Mouse (Mus musculus) hindbrain, embryonic 12.5 days (tissue): ENCODE measurements at regions not wholly inside any gene's neighbourhood (a gene's known extent, or its start where the extent isn't known, plus 50 kb on each side); places are given as distances from the start of the nearest gene placed in this dataset.
"Not testable (repeated sequence)": the region's sequence is repeated elsewhere in the genome, so short reads cannot be mapped to it uniquely, and the experiment has no call there.

Experiments
- ATAC-seq: fragments of 200-750 bp; cut with Nextera tagmentation; 2 replicates; pipeline ENCODE4 v1.8.0; 2017; ENCODE audit warnings: moderate TSS enrichment; ENCODE audit not compliant: low FRiP score
- H3K27ac ChIP-seq: fragments of 300-500 bp; sonication (generic); 2 replicates; pipeline ENCODE4 v1.5.1; 2016; ENCODE audit warnings: mild to moderate bottlenecking
- H3K27me3 ChIP-seq: fragments of 300-500 bp; sonication (generic); 2 replicates; pipeline ENCODE4 v1.6.1; 2016; ENCODE audit warnings: mild to moderate bottlenecking
- H3K36me3 ChIP-seq: fragments of 300-500 bp; sonication (generic); 2 replicates; pipeline ENCODE4 v1.6.1; 2016; ENCODE audit warnings: mild to moderate bottlenecking
- H3K4me1 ChIP-seq: fragments of 300-500 bp; sonication (generic); 2 replicates; pipeline ENCODE4 v1.6.1; 2016
- H3K4me2 ChIP-seq: fragments of 300-500 bp; sonication (generic); replicated peaks from 2 replicates; pipeline ENCODE4 v1.6.1; 2016; ENCODE audit warnings: mild to moderate bottlenecking
- H3K4me3 ChIP-seq: fragments of 300-500 bp; sonication (generic); 2 replicates; pipeline ENCODE4 v1.5.1; 2016; ENCODE audit warnings: mild to moderate bottlenecking
- H3K9ac ChIP-seq: fragments of 300-500 bp; sonication (generic); 2 replicates; pipeline ENCODE4 v1.6.1; 2016; ENCODE audit warnings: mild to moderate bottlenecking, moderate library complexity
- H3K9me3 ChIP-seq: fragments of 300-500 bp; sonication (generic); replicated peaks from 2 replicates; pipeline ENCODE4 v1.6.1; 2016; ENCODE audit warnings: mild to moderate bottlenecking
- WGBS: fragments of 180-500 bp; shearing (Covaris S2); methylation state at CpG from one replicate; pipeline ENCODE4 v1.1.7; 2016; 5-methylcytosine and 5-hydroxymethylcytosine counted together

- H3K9me3 ChIP-seq = no peaks in the 10 kb centered on the region
- no peak overlapping the region for H3K4me2 ChIP-seq
- H3K27ac ChIP-seq = no peak overlapping the region
- H3K36me3 ChIP-seq = no peaks in the 10 kb centered on the region
- ATAC-seq = no peak
- H3K4me1 ChIP-seq = no peaks in the 10 kb centered on the region
- no peak overlapping the region for H3K4me3 ChIP-seq
- WGBS = 81% methylated on average over 10 of the region's 10 CpGs
- no peak overlapping the region for H3K9ac ChIP-seq
- H3K27me3 ChIP-seq = no peaks in the 10 kb centered on the region
Observed at GRCm38 (mm10) chr9:98186757-98187300, 100.4 kb upstream of the Nmnat3 start.

GRCm38 (mm10) chr9:98194356-98194755 is 92.9 kb upstream of the Nmnat3 start:
- no peaks in the 10 kb centered on the region for H3K4me1 ChIP-seq
- no peaks in the 10 kb centered on the region for H3K36me3 ChIP-seq
- no peaks in the 10 kb centered on the region for H3K27me3 ChIP-seq
- no peak overlapping the region for H3K9ac ChIP-seq
- H3K27ac ChIP-seq = no peak overlapping the region
- H3K9me3 ChIP-seq = no peaks in the 10 kb centered on the region
- 93% methylated on average over 2 of the region's 2 CpGs for WGBS
- H3K4me3 ChIP-seq = no peak overlapping the region
- H3K4me2 ChIP-seq = no peak overlapping the region
- ATAC-seq = no peak

GRCm38 (mm10) chr9:98218824-98219223 is 68.4 kb upstream of the Nmnat3 start:
- no peak for ATAC-seq
- Histone ChIP-seq H3K9me3 (no peaks in the 10 kb centered on the region), H3K4me3 (no peak overlapping the region), H3K27ac (no peak overlapping the region), H3K9ac (no peak overlapping the region), H3K36me3 (no peaks in the 10 kb centered on the region), H3K4me1 (no peaks in the 10 kb centered on the region), H3K4me2 (no peak overlapping the region), H3K27me3 (no peaks in the 10 kb centered on the region)
- 72% methylated on average over 2 of the region's 2 CpGs for WGBS

- no peak for ATAC-seq
Observed at GRCm38 (mm10) chr9:98220367-98220766, 66.9 kb upstream of the Nmnat3 start.

GRCm38 (mm10) chr9:98221766-98222165 is 65.5 kb upstream of the Nmnat3 start:
- Histone ChIP-seq H3K9me3 (no peaks in the 10 kb centered on the region), H3K4me2 (no peak overlapping the region), H3K27ac (no peak overlapping the region), H3K36me3 (no peaks in the 10 kb centered on the region), H3K9ac (no peak overlapping the region), H3K27me3 (no peaks in the 10 kb centered on the region), H3K4me3 (no peak overlapping the region), H3K4me1 (no peaks in the 10 kb centered on the region)
- no peak for ATAC-seq
- 29% methylated on average over 1 of the region's 1 CpGs for WGBS

More at GRCm38 (mm10) chr9:98220367-98220766, 66.9 kb upstream of the Nmnat3 start:
- no peak overlapping the region for H3K27ac ChIP-seq
- no peak overlapping the region for H3K9ac ChIP-seq
- no peaks in the 10 kb centered on the region for H3K9me3 ChIP-seq
- H3K27me3 ChIP-seq = no peaks in the 10 kb centered on the region
- no peak overlapping the region for H3K4me3 ChIP-seq
- WGBS = 61% methylated on average over 8 of the region's 8 CpGs
- no peaks in the 10 kb centered on the region for H3K4me1 ChIP-seq
- no peak overlapping the region for H3K4me2 ChIP-seq
- no peaks in the 10 kb centered on the region for H3K36me3 ChIP-seq

- 91% methylated on average over 3 of the region's 3 CpGs for WGBS
- no peak overlapping the region for H3K9ac ChIP-seq
- H3K27me3 ChIP-seq = no peaks in the 10 kb centered on the region
- H3K4me3 ChIP-seq = no peak overlapping the region
- H3K4me1 ChIP-seq = no peaks in the 10 kb centered on the region
- H3K36me3 ChIP-seq = no peaks in the 10 kb centered on the region
- no peak overlapping the region for H3K4me2 ChIP-seq
- no peaks in the 10 kb centered on the region for H3K9me3 ChIP-seq
- ATAC-seq = no peak
- no peak overlapping the region for H3K27ac ChIP-seq
Observed at GRCm38 (mm10) chr9:98228226-98228625, 59.0 kb upstream of the Nmnat3 start.

GRCm38 (mm10) chr9:98228907-98229306 is 58.3 kb upstream of the Nmnat3 start:
- 66% methylated on average over 7 of the region's 7 CpGs for WGBS

GRCm38 (mm10) chr9:98234731-98235130 is 52.5 kb upstream of the Nmnat3 start:
- not testable (repeated sequence) for H3K36me3 ChIP-seq, H3K27me3 ChIP-seq, H3K4me2 ChIP-seq, ATAC-seq, H3K9ac ChIP-seq, H3K9me3 ChIP-seq, H3K4me1 ChIP-seq, H3K4me3 ChIP-seq, H3K27ac ChIP-seq
- 64% methylated on average over 2 of the region's 2 CpGs for WGBS

More at GRCm38 (mm10) chr9:98228907-98229306, 58.3 kb upstream of the Nmnat3 start:
- H3K4me2 ChIP-seq = no peak overlapping the region
- H3K9me3 ChIP-seq = no peaks in the 10 kb centered on the region
- no peaks in the 10 kb centered on the region for H3K27me3 ChIP-seq
- no peak overlapping the region for H3K9ac ChIP-seq
- H3K4me3 ChIP-seq = no peak overlapping the region
- H3K36me3 ChIP-seq = no peaks in the 10 kb centered on the region
- ATAC-seq = peak; percentile 66
- no peaks in the 10 kb centered on the region for H3K4me1 ChIP-seq
- no peak overlapping the region for H3K27ac ChIP-seq
